Mouse (Mus musculus) cortical plate, adult 2 months (tissue): ENCODE measurements at regions not wholly inside any gene's neighbourhood (a gene's known extent, or its start where the extent isn't known, plus 50 kb on each side); places are given as distances from the start of the nearest gene placed in this dataset.

ENCODE experiments used
- CTCF ChIP-seq: fragments of 200-500 bp; IDR thresholded peaks from 2 replicates; pipeline ENCODE4 v1.5.1; 2011; ENCODE audit warnings: mild to moderate bottlenecking, control low read depth, low read length; ENCODE audit not compliant: insufficient read depth; ENCODE audit errors: extremely low read depth
- POLR2A ChIP-seq: fragments of 200-500 bp; IDR thresholded peaks from 2 replicates; pipeline ENCODE4 v1.6.1; 2011; ENCODE audit warnings: mild to moderate bottlenecking, low read length, control low read depth; ENCODE audit not compliant: insufficient read depth; ENCODE audit errors: extremely low read depth

DNA sequence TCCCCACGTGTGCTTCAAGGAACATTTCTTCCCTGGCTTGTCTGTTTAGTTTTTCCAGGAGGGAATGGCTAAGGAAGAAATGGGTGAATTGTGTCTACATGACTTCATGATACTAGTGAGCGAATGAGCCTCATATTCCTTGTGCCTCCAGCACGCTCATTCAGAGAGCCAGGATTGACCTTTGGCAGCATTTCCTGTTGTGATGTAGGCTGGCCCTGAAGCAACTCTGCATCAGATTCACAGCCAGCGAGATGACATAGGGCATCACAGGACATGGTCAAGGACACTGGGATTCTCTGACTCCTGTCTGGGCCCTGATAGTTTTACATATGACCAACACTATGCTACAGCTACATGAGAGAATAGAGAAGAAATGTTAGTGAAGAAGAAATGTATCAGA lies 135.3 kb upstream of the Arhgap5 start:
- TF ChIP-seq POLR2A (no peak), CTCF (no peak)
